Mouse (Mus musculus): ENCODE data around the gene Mfap2. TPM values are rescaled to one million over a fixed set of nuclear protein-coding genes. Genes with fewer than 3 reads are reported as not detected.
A peak's percentile ranks its signal among the peaks of the same experiment; 100 is the strongest.

The Mfap2 gene
- polyA plus RNA-seq, 1 experiment from 2014 or later: 263 TPM

GRCm38 (mm10) chr4:141012558-141012957, 2.3 kb downstream of the Mfap2 start:
- WGBS: 77% methylated on average over 10 of the region's 10 CpGs
- Histone ChIP-seq H3K27me3 (ENCODE audit: control insufficient read depth, insufficient read depth, low read length) (no peaks in the 10 kb centered on the region), H3K4me3 (ENCODE audit: low read depth, low read length) (no peak overlapping the region), H3K4me2 (ENCODE audit: low read depth, low read length, severe bottlenecking) (no peak overlapping the region), H3K9me3 (ENCODE audit: control insufficient read depth, low read length) (no peaks in the 10 kb centered on the region), H3K36me3 (ENCODE audit: control insufficient read depth, insufficient read depth, low read length) (peaks cover 2% of the 10 kb centered on the region; the same call in 1 of the 2 replicates), H3K27ac (ENCODE audit: low read depth, low read length) (peak overlapping the region; percentile 83; the same call in 1 of the 2 replicates), H3K9ac (ENCODE audit: low read length) (peak overlapping the region; percentile 86), H3K4me1 (replicated peaks; ENCODE audit: control insufficient read depth, insufficient read depth, low read length) (peaks cover 13% of the 10 kb centered on the region)
- ATAC-seq (replicated peaks; ENCODE audit: low FRiP score) (no peak), DNase-seq (ENCODE audit: low spot score) (no peak)

- DNase-seq (ENCODE audit: low spot score): no peak
- ATAC-seq (replicated peaks; ENCODE audit: low FRiP score): no peak
- 68% methylated on average over 8 of the region's 8 CpGs for WGBS
- Histone ChIP-seq H3K4me1 (replicated peaks; ENCODE audit: control insufficient read depth, insufficient read depth, low read length) (peaks cover 13% of the 10 kb centered on the region), H3K36me3 (ENCODE audit: control insufficient read depth, insufficient read depth, low read length) (peaks cover 2% of the 10 kb centered on the region; the same call in 1 of the 2 replicates), H3K9me3 (ENCODE audit: control insufficient read depth, low read length) (no peaks in the 10 kb centered on the region), H3K27me3 (ENCODE audit: control insufficient read depth, insufficient read depth, low read length) (no peaks in the 10 kb centered on the region), H3K27ac (ENCODE audit: low read depth, low read length) (no peak overlapping the region), H3K4me2 (ENCODE audit: low read depth, low read length, severe bottlenecking) (no peak overlapping the region), H3K9ac (ENCODE audit: low read length) (no peak overlapping the region), H3K4me3 (ENCODE audit: low read depth, low read length) (no peak overlapping the region)
Measured at GRCm38 (mm10) chr4:141014114-141014513, 3.9 kb downstream of the Mfap2 start.

- Histone ChIP-seq H3K4me3 (ENCODE audit: low read depth, low read length) (no peak overlapping the region), H3K36me3 (ENCODE audit: control insufficient read depth, insufficient read depth, low read length) (peaks cover 2% of the 10 kb centered on the region; the same call in 1 of the 2 replicates), H3K27ac (ENCODE audit: low read depth, low read length) (no peak overlapping the region), H3K9me3 (ENCODE audit: control insufficient read depth, low read length) (no peaks in the 10 kb centered on the region), H3K4me2 (ENCODE audit: low read depth, low read length, severe bottlenecking) (no peak overlapping the region), H3K27me3 (ENCODE audit: control insufficient read depth, insufficient read depth, low read length) (no peaks in the 10 kb centered on the region), H3K4me1 (replicated peaks; ENCODE audit: control insufficient read depth, insufficient read depth, low read length) (peaks cover 13% of the 10 kb centered on the region), H3K9ac (ENCODE audit: low read length) (no peak overlapping the region)
- DNase-seq (ENCODE audit: low spot score): no peak
- WGBS: 89% methylated on average over 11 of the region's 11 CpGs
- ATAC-seq (replicated peaks; ENCODE audit: low FRiP score): no peak
Measured at GRCm38 (mm10) chr4:141014856-141015255, 4.6 kb downstream of the Mfap2 start.

- Histone ChIP-seq H3K9me3 (ENCODE audit: control insufficient read depth, low read length) (no peaks in the 10 kb centered on the region), H3K4me3 (ENCODE audit: low read depth, low read length) (no peak overlapping the region), H3K4me2 (ENCODE audit: low read depth, low read length, severe bottlenecking) (no peak overlapping the region), H3K9ac (ENCODE audit: low read length) (no peak overlapping the region), H3K4me1 (replicated peaks; ENCODE audit: control insufficient read depth, insufficient read depth, low read length) (peaks cover 15% of the 10 kb centered on the region), H3K36me3 (ENCODE audit: control insufficient read depth, insufficient read depth, low read length) (peaks cover 2% of the 10 kb centered on the region; the same call in 1 of the 2 replicates), H3K27me3 (ENCODE audit: control insufficient read depth, insufficient read depth, low read length) (no peaks in the 10 kb centered on the region), H3K27ac (ENCODE audit: low read depth, low read length) (no peak overlapping the region)
- no peak for DNase-seq (ENCODE audit: low spot score)
- ATAC-seq (replicated peaks; ENCODE audit: low FRiP score): no peak
- 80% methylated on average over 7 of the region's 7 CpGs for WGBS
Measured at GRCm38 (mm10) chr4:141015356-141015755, 5.1 kb downstream of the Mfap2 start.

GRCm38 (mm10) chr4:141016311-141016710, 6.1 kb downstream of the Mfap2 start:
- 87% methylated on average over 9 of the region's 9 CpGs for WGBS
- DNase-seq (ENCODE audit: low spot score): no peak
- Histone ChIP-seq H3K36me3 (ENCODE audit: control insufficient read depth, insufficient read depth, low read length) (peaks cover 2% of the 10 kb centered on the region; the same call in 1 of the 2 replicates), H3K27me3 (ENCODE audit: control insufficient read depth, insufficient read depth, low read length) (no peaks in the 10 kb centered on the region), H3K9ac (ENCODE audit: low read length) (no peak overlapping the region), H3K9me3 (ENCODE audit: control insufficient read depth, low read length) (no peaks in the 10 kb centered on the region), H3K27ac (ENCODE audit: low read depth, low read length) (no peak overlapping the region), H3K4me1 (replicated peaks; ENCODE audit: control insufficient read depth, insufficient read depth, low read length) (peaks cover 24% of the 10 kb centered on the region), H3K4me3 (ENCODE audit: low read depth, low read length) (no peak overlapping the region), H3K4me2 (ENCODE audit: low read depth, low read length, severe bottlenecking) (no peak overlapping the region)
- no peak for ATAC-seq (replicated peaks; ENCODE audit: low FRiP score)

GRCm38 (mm10) chr4:141017657-141018436, 7.6 kb downstream of the Mfap2 start:
- H3K9me3 ChIP-seq (ENCODE audit: control insufficient read depth, low read length): no peaks in the 10 kb centered on the region
- peaks cover 18% of the 10 kb centered on the region for H3K4me1 ChIP-seq (replicated peaks; ENCODE audit: control insufficient read depth, insufficient read depth, low read length)
- H3K36me3 ChIP-seq (ENCODE audit: control insufficient read depth, insufficient read depth, low read length): peaks cover 2% of the 10 kb centered on the region; the same call in 1 of the 2 replicates
- H3K4me3 ChIP-seq (ENCODE audit: low read depth, low read length): no peak overlapping the region
- peak; percentile 55 for DNase-seq (ENCODE audit: low spot score)
- no peak overlapping the region for H3K4me2 ChIP-seq (ENCODE audit: low read depth, low read length, severe bottlenecking)
- no peak overlapping the region for H3K9ac ChIP-seq (ENCODE audit: low read length)
- H3K27ac ChIP-seq (ENCODE audit: low read depth, low read length): no peak overlapping the region
- no peaks in the 10 kb centered on the region for H3K27me3 ChIP-seq (ENCODE audit: control insufficient read depth, insufficient read depth, low read length)
- WGBS: 84% methylated on average over 29 of the region's 29 CpGs
- ATAC-seq (replicated peaks; ENCODE audit: low FRiP score): no peak

- Histone ChIP-seq H3K9ac (ENCODE audit: low read length) (peak overlapping the region; percentile 52; the same call in 1 of the 2 replicates), H3K4me1 (replicated peaks; ENCODE audit: control insufficient read depth, insufficient read depth, low read length) (peaks cover 18% of the 10 kb centered on the region), H3K27ac (ENCODE audit: low read depth, low read length) (peak overlapping the region; percentile 90), H3K36me3 (ENCODE audit: control insufficient read depth, insufficient read depth, low read length) (peaks cover 2% of the 10 kb centered on the region; the same call in 1 of the 2 replicates), H3K27me3 (ENCODE audit: control insufficient read depth, insufficient read depth, low read length) (no peaks in the 10 kb centered on the region), H3K9me3 (ENCODE audit: control insufficient read depth, low read length) (no peaks in the 10 kb centered on the region), H3K4me2 (ENCODE audit: low read depth, low read length, severe bottlenecking) (no peak overlapping the region), H3K4me3 (ENCODE audit: low read depth, low read length) (no peak overlapping the region)
- WGBS: 90% methylated on average over 17 of the region's 17 CpGs
- peak; percentile 55 for DNase-seq (ENCODE audit: low spot score)
- no peak for ATAC-seq (replicated peaks; ENCODE audit: low FRiP score)
Measured at GRCm38 (mm10) chr4:141020220-141020619, 10.0 kb downstream of the Mfap2 start.

- Histone ChIP-seq H3K9me3 (ENCODE audit: control insufficient read depth, low read length) (no peaks in the 10 kb centered on the region), H3K4me2 (ENCODE audit: low read depth, low read length, severe bottlenecking) (peak overlapping the region; percentile 28; the same call in 1 of the 2 replicates), H3K4me1 (replicated peaks; ENCODE audit: control insufficient read depth, insufficient read depth, low read length) (peaks cover 18% of the 10 kb centered on the region), H3K27ac (ENCODE audit: low read depth, low read length) (peak overlapping the region; percentile 90), H3K27me3 (ENCODE audit: control insufficient read depth, insufficient read depth, low read length) (no peaks in the 10 kb centered on the region), H3K4me3 (ENCODE audit: low read depth, low read length) (no peak overlapping the region), H3K9ac (ENCODE audit: low read length) (peak overlapping the region; percentile 52), H3K36me3 (ENCODE audit: control insufficient read depth, insufficient read depth, low read length) (peaks cover 2% of the 10 kb centered on the region; the same call in 1 of the 2 replicates)
- DNase-seq (ENCODE audit: low spot score) (peak; percentile 83), ATAC-seq (replicated peaks; ENCODE audit: low FRiP score) (peak; percentile 80)
- WGBS: 34% methylated on average over 14 of the region's 14 CpGs
Measured at GRCm38 (mm10) chr4:141020811-141021613, 10.8 kb downstream of the Mfap2 start.

All from forebrain, embryonic 11.5 days (tissue).